Mouse (Mus musculus) adrenal gland, adult (tissue): ENCODE results near the gene Adgra3.

Source experiments
- DNase-seq, 2 experiments: peaks; one replicate each; pipeline ENCODE4 v3.0.0; 2022 to 2023; ENCODE audit warnings: low spot score in 1 of 2; ENCODE audit not compliant: inconsistent age in 2 of 2

Adgra3 gene

DNA sequence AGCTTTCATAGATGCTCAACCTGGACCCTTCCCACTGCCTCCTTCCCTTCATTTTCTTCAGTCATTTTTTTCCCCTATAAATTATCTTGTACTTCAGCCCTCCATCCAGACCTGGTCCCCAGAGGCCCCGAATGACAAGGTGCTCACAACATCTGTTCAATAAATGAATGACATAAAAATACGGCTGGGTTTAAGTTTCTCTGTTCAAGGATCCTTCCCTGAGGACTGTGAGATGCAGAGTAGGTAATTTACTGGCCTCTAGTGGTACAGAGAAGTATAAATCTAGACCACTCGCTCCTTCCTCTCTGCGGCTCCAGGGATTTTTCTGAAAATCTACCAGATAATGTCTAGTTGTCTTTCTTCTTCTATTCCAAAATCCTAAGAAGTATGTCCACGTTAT lies 26.5 kb downstream of the Adgra3 start:
- DNase-seq = peak in 1 of 2 experiments; percentile 53

DNA sequence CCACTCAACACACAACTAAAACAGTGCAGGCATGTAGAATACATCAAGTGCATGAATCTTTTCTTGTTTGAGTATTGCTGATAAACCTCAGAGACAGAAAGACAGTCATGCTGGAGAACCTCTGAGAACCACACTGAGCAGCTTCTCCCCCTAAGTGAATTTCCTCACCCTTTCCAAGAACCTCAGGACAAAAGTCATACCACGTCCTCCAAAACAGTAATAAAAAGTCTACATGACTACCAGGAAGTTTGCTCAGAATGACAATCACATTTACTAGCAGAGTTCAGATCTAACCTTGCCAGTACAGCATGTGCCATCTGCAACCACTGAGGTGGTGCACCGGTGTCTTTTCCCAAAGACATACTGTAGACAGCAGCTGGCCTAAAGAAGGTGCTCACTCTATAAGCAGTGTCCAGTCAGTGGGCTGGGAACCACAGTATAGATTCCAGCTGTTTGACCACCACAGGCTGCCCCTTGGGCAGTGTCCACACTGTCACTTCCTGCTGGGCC lies 27.0 kb downstream of the Adgra3 start:
- DNase-seq = peak in 1 of 2 experiments; percentile 29

DNA sequence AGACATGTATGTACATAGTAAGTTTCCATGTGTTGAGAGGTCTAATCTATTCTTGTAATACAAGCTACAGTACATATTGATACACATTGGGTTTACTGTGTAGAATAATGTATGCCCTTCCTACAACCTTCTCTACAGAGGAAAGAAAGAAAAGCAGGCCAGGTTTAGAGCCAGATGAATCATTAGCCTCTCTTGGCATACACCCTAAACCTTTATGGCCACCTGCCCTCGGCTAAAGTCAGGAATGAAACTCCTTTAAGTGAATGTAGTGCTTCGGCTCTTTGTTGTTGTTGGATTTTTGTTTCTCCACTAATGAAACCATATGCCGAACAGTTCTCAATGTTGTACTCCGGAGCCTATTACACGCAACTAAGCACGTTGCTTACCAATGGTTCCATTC lies 27.5 kb downstream of the Adgra3 start:
- peak in 1 of 2 experiments; percentile 31 for DNase-seq

DNA sequence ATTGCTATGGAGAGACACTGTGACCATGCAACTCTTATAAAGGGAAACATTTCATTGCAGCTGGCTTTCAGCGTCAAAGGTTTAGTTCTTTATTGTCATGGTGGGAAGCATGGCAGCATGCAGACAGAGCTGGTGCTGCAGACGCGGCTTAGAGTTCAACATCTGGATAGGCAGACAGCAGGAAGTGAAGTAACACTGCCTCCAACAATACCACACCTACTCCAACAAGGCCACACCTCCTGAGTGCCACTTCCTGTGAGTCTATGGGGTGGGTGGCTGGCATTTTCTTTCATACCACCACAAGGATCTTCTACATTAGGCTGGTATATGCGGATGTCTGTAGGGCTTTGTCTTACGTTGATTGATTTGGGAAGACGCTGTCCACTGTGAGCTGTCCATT lies 29.1 kb downstream of the Adgra3 start:
- no peak for DNase-seq

DNA sequence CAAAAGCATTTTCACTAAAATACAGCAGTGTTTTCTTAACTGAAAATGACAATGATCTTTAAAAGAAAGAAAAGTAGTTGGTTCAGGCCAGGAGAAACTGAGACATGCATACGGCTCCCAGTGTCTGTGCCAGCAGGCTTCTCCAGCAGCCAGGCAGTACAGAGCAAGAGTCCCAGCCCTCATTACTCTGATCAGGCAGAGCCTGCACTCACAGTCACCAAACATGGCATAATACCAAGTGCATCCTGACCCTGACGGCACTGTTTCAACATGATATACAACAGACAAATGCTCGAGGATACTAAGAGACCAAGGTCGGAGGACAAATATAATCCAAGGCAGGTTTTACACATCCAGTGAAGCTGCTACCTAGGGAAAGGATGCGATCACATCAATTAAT lies 31.2 kb downstream of the Adgra3 start:
- peak; percentile 81 to 91 for DNase-seq

DNA sequence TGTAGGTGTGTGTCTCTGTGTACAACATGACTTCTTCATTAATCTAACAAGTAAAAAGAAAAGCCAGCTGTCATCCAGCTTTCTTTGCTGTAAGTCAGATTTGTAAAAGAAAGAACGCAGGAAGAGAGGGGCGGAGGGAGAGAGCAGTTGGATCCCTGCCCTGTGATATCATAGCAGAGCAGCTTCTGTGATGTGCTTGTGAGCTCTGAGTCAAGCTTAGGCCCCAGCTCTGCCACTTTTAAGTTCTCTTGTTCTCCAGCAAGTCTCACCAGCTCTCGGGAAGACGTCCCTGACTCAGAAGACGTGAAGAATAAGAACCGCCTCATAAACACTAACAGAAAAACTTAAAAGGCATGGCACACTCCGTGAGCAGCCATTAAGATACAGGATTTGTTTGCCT lies 31.8 kb downstream of the Adgra3 start:
- peak; percentile 44 to 62 for DNase-seq

DNA sequence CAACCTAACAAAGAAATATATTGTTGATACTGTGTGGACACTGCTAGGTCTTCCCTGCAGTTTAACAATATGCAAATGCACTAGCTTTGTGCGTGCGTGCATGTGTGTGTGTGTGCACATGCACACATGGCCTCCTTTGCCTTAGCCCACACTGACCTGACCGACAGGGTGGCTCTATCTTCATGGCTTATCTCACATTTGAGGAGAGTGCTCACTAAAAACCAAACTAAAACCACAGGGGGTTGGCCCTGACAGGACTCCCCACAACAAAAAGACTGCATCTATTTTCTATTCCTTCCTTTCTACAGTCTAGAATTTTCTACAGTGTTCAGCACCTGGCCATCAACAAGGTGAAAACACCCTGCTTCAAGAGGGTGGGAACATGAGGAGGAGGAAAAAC lies 32.7 kb downstream of the Adgra3 start:
- DNase-seq = no peak

DNA sequence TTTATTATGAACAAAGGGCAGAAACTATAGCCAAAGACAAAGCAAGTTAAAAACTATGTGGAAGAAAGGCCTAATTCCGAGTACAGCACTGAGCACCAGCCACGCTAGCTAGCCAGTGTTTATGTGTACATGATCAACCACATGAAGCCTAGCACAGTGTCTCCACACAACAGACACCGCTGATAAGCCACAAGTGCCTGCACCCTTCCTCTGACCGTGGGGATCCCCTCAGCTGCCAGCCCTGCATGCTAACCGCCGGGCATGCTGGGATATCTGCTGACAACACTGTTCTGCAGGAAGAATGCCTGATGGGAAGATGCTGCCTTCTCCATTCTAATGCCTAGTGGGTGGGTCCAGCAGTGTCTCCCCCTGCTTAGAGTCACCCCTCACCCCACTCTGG lies 34.7 kb downstream of the Adgra3 start:
- no peak for DNase-seq

DNA sequence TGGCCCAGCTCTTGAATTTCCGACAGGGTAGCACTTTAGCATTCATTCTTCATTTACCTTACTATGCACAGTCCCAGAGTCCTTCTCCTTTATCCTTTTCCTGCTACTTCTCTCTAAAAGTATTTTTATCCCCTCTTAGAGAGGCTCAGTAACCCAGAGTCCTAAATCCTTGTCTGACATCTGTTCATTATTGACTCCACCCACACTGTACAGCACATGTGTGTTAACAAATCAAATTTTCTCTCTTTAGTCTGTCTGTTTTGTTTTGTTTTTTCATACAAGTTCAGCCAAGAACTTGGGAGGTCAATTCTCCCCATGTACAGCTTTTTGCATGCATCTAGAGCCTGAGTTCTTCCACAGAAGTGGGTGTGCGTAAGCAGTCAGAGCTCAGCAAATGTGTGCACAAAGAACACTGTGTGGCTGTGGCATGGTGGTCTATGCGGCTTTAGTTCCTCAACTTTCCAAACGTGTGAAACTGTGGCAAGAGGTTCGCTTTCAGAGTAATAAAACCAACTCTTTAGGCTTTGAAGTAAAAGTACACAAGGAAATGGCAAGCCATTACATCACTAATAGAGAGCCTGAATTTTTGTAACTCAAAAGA lies 42.7 kb downstream of the Adgra3 start:
- DNase-seq = no peak

DNA sequence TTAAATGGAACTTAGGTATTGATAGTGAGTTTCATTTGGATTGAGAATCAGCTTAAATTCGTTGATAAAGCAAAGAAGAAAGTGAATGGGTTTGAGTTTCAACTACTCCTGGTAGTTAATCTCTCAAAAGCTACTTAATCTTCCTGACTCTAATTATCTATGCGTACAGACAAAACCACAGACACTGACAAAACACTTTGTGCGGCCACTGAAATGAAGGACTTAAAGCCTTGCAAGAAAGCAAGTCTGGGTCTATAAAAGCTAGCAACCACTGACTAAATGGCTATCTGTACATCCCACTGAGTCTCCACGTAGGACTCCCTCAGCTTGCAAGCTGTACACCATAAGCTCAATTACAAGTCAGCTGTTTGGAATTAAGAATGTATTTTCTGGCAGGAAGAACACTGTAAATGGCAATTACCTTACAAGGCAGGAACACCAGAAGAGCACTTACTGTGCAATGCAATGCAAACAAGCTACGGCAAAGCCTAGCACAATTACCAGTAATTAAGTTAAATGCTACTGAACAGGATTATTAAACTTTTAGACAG lies 43.6 kb downstream of the Adgra3 start:
- DNase-seq = no peak

DNA sequence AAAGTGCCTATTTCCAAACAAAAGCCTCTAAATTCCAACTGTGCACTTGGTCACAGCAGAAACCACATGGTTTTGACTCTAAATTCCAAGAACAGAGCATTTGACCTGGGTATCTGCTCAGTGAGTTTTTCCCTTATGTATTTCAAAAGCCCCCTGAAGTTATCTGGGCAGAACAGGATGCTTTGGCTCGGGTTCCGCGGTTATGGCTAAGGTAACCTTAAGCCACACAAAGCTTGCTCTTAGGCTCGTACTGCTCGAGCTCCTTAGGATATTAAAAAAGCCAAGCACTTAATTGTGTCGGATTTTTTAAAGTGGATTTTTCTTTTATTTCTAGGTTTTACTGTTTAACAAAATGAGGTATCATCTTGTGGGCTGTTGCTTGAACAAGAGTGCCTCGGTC lies 44.1 kb downstream of the Adgra3 start:
- no peak for DNase-seq

DNA sequence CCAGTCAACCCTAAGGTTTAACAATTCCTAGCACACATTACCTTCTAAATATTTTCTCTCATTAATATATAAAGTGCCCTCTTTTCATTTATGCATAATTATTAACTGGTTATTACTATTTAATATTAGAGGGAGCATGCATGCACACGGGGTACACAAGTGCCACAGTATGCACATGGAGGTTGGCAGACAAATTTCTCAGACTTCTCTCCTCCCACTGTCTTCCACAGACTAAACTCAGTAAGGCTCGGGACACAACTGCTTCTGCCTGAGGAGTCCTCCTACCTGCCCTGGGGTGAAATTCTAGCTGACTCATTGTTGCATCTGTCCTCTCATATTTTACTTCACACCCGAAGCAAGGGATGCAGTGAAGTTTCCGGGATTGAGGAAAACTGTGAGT lies 44.8 kb downstream of the Adgra3 start:
- DNase-seq = no peak

DNA sequence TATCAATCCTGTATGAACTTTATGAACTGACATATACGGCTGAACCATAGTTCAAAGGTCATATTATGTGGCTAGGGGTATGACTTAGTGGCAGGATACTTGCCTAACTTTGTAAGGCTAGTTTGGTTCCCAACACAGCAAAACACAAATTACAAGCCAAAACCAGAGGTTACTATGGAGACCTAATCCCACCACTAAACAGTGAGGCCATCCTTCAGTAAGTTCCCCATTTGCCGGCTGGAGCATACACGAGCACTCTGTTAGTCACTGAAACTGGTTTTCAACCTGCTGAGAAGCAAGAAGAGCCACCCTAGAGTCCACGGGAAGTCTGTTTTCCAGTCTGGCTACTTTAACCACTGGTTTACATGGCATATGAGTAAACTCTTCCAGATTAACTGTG lies 50.0 kb downstream of the Adgra3 start:
- DNase-seq = no peak

DNA sequence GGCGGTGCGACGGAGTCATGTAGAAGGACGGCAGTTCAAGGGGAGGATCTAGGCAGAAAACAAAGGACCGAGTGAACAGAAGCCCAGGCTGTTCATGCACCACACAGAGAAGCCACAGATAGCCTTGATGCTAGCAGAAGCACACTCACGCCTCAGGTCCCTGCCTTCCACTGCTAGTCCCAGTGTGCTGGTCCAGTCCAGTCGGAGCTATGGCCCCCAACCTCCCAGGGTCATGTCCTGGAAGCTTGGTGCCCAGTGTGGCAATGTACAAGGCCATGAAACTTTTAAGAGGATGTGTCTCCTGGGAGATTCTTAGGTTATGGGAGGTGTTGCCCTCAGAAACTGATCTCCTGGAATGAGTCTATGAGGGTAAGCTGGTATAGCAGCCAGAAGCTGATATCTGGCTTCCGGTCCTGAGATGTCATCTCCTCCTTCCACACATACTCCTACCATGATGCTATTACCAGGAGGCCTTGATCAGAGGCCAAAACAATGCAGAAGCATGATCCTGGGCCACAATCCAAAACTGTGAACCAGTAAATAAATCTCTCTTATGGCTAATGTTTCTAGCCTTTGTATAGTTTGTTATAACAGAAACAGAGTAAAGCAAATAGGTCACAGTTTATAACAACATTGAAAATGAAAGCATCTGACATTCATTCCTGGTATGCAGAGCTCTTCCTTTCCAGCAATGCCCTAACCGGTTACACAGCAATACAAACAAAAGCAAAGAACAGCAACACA lies 51.7 kb downstream of the Adgra3 start:
- peak; percentile 24 to 78 for DNase-seq

DNA sequence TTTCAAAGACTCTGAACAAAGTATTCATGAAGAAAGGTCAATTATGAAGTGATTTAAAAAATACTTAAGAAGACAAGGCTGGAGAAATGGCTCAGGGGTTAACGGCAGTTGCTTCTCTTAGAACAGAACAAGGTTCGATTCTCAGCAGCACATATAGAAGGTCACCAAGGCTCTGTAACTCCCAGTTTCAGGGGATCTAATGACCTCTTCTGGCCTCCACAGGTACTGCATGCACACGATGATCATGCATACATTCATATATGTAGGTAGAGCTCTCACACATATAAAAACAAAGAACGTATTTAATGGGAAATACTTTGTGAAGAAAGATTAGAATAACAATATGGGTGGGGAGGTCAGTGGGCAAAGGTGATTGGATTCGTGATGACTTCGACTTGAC lies 56.5 kb downstream of the Adgra3 start:
- DNase-seq = peak in 1 of 2 experiments; percentile 47

DNA sequence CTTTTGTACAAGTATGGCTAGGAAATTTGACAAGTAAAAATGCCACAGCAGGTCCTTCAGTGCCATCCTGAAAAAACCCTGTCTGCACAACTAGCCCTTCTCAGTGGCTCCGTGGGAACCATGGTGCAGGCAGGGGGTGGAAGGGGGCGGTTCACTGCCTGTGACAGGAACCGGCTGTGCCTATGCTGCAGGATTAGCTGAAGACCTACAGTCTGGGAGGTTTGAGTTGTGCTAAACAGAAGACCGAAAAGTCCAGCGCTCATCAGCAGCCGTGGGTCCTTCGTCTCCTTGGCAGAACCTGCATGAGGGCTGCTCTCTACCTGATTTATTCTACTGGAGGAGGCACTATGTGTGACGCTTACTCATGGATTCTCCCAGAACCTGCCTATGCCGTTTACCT lies 59.0 kb downstream of the Adgra3 start:
- no peak for DNase-seq

DNA sequence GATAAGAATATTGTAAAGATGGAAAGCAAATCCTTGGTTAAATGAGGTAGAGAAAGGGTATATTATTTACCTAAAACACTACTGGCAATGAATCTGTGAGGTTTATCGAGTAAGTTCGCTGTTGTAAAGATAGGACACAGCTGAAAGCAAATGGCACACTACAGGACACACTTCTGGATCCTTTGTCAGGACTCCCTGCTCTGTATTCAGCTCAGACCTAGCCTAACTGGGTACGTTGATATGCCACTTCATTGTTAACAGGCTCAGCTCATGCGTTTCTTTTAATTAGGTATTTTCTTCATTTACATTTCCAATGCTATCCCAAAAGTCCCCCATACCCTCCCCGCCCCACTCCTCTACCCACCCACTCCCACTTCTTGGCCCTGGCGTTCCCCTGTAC lies 61.8 kb downstream of the Adgra3 start:
- DNase-seq = no peak

DNA sequence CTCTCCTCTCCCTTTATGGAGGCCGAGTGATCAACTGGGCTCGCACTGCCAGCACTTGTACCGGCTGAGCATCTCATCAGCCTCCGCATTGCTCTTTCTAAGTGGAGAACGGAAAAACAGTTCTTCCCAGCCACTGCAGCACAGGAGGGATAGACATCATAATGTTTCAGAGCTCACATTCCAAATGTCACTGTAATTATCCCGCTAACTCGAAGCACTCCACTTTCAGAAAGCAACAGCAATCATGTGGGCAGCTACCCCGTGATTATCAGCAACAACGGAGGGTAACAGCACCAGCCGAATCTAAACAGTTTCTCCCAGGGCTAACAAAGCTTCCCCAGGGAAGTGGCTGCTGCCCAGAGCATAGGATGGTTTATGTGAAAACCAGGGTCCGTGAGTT lies 62.3 kb downstream of the Adgra3 start:
- DNase-seq = no peak

DNA sequence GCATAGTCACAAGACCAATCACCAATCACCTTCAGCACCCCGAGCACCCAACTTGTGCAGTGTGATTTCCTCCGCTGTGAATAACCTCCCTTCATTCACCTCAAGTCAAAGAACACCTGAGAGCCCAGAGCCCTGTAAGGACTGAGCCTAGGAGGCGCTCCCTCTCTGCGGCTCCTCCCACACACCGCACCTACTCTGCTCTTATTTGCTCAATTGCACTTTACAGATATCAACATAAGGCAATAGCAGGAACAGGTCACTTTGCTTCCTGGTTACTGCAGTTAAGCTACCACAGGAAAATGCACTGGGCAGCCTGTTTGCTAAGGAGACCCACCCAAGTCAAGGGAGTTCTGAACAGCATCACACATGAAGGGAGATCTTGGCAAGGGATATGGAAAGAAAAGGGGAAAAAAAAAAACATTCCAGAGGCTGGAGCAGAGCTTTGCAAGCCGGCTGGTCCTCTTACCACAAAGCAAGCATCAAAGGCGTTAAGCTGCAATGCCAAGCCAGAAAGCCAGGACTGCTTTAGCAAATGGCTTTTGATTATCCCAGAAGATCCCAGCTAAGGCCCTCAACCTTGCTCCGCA lies 68.0 kb downstream of the Adgra3 start:
- no peak for DNase-seq

DNA sequence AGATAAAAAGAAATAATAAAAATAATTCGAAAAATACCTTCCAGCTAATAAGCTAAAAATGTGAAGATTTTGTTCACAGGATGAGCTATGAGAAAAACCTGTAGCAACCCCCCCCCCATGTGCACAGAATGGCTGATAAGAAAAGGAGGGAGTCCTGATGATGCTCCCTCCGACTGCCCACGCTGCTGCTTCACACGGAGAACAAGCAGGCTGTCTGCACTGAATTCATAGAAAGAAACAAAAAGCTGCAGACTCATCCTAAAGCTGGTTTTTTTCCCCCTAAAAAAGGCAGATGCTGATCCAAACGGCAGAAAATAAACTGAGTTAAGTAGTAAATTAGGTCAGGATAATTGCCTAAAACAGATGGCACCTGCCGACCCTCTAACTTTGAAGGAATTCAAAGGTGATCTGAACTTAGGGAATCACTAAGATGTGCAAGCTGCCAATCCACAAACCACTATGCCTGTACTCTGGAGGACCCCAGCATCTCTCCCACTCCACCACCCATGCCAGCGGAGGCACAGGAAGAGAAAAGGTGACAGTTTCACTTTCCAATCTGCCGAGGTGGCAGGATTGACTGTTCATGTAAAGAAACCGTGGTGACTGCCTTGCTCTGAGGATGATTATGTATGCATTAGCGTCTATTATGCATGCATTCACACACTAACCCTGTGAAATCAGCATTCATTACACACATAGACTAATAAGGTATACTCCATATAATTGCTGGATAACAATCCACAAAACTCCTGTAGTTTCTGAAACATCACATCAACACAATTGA lies 70.6 kb downstream of the Adgra3 start:
- DNase-seq = no peak

DNA sequence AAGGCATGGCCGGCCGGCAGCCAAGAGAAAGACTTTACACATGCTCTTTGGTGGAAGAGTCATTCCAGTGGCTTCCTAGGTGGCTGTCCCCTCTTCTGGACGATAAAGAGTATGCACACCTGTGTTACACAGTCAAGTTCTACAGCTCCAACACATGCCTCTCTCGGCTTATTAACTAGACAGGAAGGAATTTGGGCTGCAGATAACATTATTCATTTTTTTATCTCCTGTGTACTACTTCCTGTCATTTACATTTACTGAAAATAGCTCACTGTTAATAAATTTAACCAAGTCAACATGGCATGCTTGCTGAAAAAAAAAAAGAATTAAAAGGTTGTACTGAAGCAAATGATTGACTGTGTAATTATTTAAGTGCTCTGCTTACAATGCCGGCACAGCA lies 78.1 kb downstream of the Adgra3 start:
- no peak for DNase-seq
